Mouse (Mus musculus) stomach, adult 2 months (tissue): Measurements from ENCODE around the gene Aig1. TPM values are rescaled to one million over a fixed set of nuclear protein-coding genes. Genes with fewer than 3 reads are reported as not detected.

Experiments used
- polyA plus RNA-seq: library from polyadenylated mRNA; depleted of rRNA; stranded (reverse); fragments of >200 nt; gene quantifications from 2 replicates; pipeline ENCODE4 v1.2.3, GENCODE M21; 2012; rRNA removed

Gene Aig1
- 18.4 and 26.5 TPM in 2 replicates for polyA plus RNA-seq

DNA sequence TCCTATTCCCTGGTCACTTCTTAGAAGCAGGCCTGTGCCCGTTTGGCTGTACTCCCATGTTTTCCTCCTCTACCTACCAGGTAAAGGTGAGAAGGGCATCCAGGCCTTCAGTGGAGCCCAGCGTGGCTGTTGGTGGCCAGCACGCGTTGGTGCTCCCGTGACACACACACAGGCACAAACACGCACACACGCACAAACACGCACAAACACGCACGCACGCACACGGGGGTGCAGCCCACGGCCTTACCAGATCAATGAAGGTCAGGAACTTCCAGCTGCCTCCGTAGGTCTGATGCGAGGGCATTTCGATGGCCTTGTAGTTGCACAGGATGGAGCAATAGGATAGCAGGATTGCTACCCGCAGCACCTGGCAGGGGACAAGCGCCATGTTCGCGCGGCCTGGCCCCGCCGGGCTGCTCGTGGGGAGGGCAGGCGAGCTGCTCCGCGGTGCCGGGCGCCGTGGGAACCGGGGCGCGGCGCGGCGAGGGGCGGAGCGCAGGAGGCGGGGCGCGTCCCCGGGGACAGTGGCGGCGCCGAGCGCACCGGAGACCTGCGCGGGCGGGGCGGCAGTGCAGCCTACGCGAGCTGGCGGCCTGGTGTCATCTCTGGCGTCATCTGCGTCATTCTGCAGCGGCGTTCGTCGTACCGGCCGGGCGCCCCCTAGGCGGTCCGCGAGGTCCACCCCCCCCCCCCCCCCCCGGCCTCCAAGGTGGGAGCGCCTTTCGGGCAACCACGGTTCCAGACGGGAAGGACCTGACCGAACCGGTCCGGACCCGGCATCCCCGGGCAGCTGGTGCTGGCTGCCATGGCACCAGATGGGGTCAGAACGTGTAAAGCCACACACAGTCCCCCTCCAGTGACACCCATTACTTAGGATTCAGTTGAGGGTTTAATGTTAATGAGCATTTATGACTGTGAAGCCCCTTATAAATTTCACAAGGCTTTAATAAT, at the start of gene Aig1:
TSS of gene Aig1 (minus strand) at position 610 of the 951 bp plus-strand sequence.

Other genes with a start within 250 kb of the Aig1 start
- gene Hivep2, start 97.1 kb upstream of the Aig1 start, polyA plus RNA-seq, result 0.89 and 1.4 TPM in 2 replicates